Mouse (Mus musculus) ES-Bruce4 (cell line): ENCODE measurements around the gene Gm5089.

ENCODE experiments used
- CTCF ChIP-seq: IDR thresholded peaks from one replicate; pipeline ENCODE4 v1.8.1; 2011; ENCODE audit warnings: low read depth, low read length
- POLR2A ChIP-seq: IDR thresholded peaks from one replicate; pipeline ENCODE4 v1.8.1; 2011; ENCODE audit warnings: low read length; ENCODE audit not compliant: insufficient read depth

GRCm38 (mm10) chr14:122466756-122467362 lies 15.9 kb upstream of the Gm5089 start:
- TF ChIP-seq CTCF (no peak), POLR2A (no peak)
